Mouse (Mus musculus): ENCODE data around the gene Csf3r. TPM values are rescaled to one million over a fixed set of nuclear protein-coding genes. Genes with fewer than 3 reads are reported as not detected.

Csf3r gene
- polyA plus RNA-seq, 1 experiment = 2.2 TPM

- no peaks in the 10 kb centered on the region for H3K27me3 ChIP-seq (replicated peaks; ENCODE audit: control insufficient read depth, insufficient read depth, low read length)
- H3K4me3 ChIP-seq (ENCODE audit: insufficient read depth, low read depth, low read length) = peak overlapping the region; percentile 72
- 11% methylated on average over 19 of the region's 19 CpGs for WGBS
- H3K27ac ChIP-seq (ENCODE audit: insufficient read depth, low read depth, low read length) = no peak overlapping the region
- no peaks in the 10 kb centered on the region for H3K36me3 ChIP-seq (ENCODE audit: control insufficient read depth, insufficient read depth, low read length)
- no peak for DNase-seq
- H3K4me1 ChIP-seq (ENCODE audit: control insufficient read depth, insufficient read depth, low read length) = peaks cover 4% of the 10 kb centered on the region; the same call in 1 of the 2 replicates
- TF ChIP-seq POLR2A (IDR thresholded peaks at IDR 0.05; ENCODE audit: low read depth, low read length) (no peak), CTCF (conservative IDR thresholded peaks at IDR 0.05; ENCODE audit: insufficient read depth, insufficient read length, low read depth, low read length) (no peak)
Measured at GRCm38 (mm10) chr4:126057207-126058133, 33.1 kb downstream of the Csf3r start.

- H3K27me3 ChIP-seq (replicated peaks; ENCODE audit: control insufficient read depth, insufficient read depth, low read length) = no peaks in the 10 kb centered on the region
- H3K27ac ChIP-seq (ENCODE audit: insufficient read depth, low read depth, low read length) = no peak within 1 kb of the TSS
- H3K36me3 ChIP-seq (ENCODE audit: control insufficient read depth, insufficient read depth, low read length) = no peaks in the 10 kb centered on the region
- peaks cover 4% of the 10 kb centered on the region; the same call in 1 of the 2 replicates for H3K4me1 ChIP-seq (ENCODE audit: control insufficient read depth, insufficient read depth, low read length)
- TF ChIP-seq CTCF (conservative IDR thresholded peaks at IDR 0.05; ENCODE audit: insufficient read depth, insufficient read length, low read depth, low read length) = no peak
- TF ChIP-seq POLR2A (IDR thresholded peaks at IDR 0.05; ENCODE audit: low read depth, low read length) = no peak
- peak; percentile 96 for DNase-seq
- H3K4me3 ChIP-seq (ENCODE audit: insufficient read depth, low read depth, low read length) = peak within 1 kb of the TSS; percentile 72
- under 1% methylated on average over 57 of the region's 57 CpGs for WGBS
Measured at GRCm38 (mm10) chr4:126058134-126058996, 34.0 kb downstream of the Csf3r start, which contains the start of gene Oscp1. Gene Oscp1 (plus strand): TSS chr4:126058565.

DNA sequence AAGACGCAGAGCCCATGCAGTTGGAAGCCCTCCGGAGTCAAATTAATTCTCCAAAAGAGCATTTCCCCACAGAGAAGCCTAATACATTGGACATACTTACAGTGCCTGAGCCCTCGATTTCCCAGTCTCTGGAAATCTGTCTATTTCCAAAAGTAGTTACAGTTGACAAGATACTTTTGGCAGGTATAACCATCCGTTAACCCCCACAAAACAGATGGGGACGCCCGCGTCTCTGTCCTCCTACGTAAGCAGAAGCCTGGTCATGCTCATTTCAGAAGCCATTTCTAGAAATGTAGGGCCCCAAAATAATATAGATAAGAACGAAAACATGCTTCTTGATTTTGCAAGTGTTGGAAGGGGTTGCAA, 34.6 kb downstream of the Csf3r start:
- Histone ChIP-seq H3K4me3 (ENCODE audit: insufficient read depth, low read depth, low read length) (peak overlapping the region; percentile 72), H3K27ac (ENCODE audit: insufficient read depth, low read depth, low read length) (no peak overlapping the region), H3K36me3 (ENCODE audit: control insufficient read depth, insufficient read depth, low read length) (no peaks in the 10 kb centered on the region), H3K27me3 (replicated peaks; ENCODE audit: control insufficient read depth, insufficient read depth, low read length) (no peaks in the 10 kb centered on the region), H3K4me1 (ENCODE audit: control insufficient read depth, insufficient read depth, low read length) (peaks cover 4% of the 10 kb centered on the region; the same call in 1 of the 2 replicates)
- DNase-seq = no peak
- 32% methylated on average over 9 of the region's 9 CpGs for WGBS
- TF ChIP-seq POLR2A (IDR thresholded peaks at IDR 0.05; ENCODE audit: low read depth, low read length) (no peak), CTCF (conservative IDR thresholded peaks at IDR 0.05; ENCODE audit: insufficient read depth, insufficient read length, low read depth, low read length) (no peak)

DNA sequence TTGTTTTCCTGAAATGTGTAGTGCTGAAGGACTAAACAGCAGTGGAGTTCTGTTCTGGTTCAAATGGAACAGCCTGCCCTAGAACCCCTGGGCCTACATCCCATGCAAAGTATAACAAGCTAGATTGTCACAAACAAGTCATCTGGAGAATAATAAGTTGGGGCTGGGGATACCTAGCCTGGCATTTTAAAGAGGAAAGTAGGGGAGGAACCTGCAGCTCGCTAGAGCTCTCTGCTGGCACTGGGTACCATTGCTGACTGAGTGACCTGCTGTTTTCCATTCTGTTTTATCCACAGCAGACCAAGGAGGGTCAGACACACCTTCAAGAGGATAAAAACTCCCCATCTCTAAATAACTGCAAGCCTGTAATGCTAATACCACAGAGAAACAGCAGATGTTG, 38.5 kb downstream of the Csf3r start:
- no peak for TF ChIP-seq CTCF (conservative IDR thresholded peaks at IDR 0.05; ENCODE audit: insufficient read depth, insufficient read length, low read depth, low read length)
- TF ChIP-seq POLR2A (IDR thresholded peaks at IDR 0.05; ENCODE audit: low read depth, low read length) = no peak
- no peak for DNase-seq
- WGBS = 83% methylated on average over 1 of the region's 1 CpGs
- Histone ChIP-seq H3K36me3 (ENCODE audit: control insufficient read depth, insufficient read depth, low read length) (no peaks in the 10 kb centered on the region), H3K4me3 (ENCODE audit: insufficient read depth, low read depth, low read length) (no peak overlapping the region), H3K27me3 (replicated peaks; ENCODE audit: control insufficient read depth, insufficient read depth, low read length) (no peaks in the 10 kb centered on the region), H3K4me1 (ENCODE audit: control insufficient read depth, insufficient read depth, low read length) (peaks cover 3% of the 10 kb centered on the region; the same call in 1 of the 2 replicates), H3K27ac (ENCODE audit: insufficient read depth, low read depth, low read length) (no peak overlapping the region)

- 91% methylated on average over 7 of the region's 7 CpGs for WGBS
- Histone ChIP-seq H3K36me3 (ENCODE audit: control insufficient read depth, insufficient read depth, low read length) (no peaks in the 10 kb centered on the region), H3K27me3 (replicated peaks; ENCODE audit: control insufficient read depth, insufficient read depth, low read length) (no peaks in the 10 kb centered on the region), H3K4me1 (ENCODE audit: control insufficient read depth, insufficient read depth, low read length) (no peaks in the 10 kb centered on the region), H3K4me3 (ENCODE audit: insufficient read depth, low read depth, low read length) (no peak overlapping the region), H3K27ac (ENCODE audit: insufficient read depth, low read depth, low read length) (no peak overlapping the region)
- no peak for DNase-seq
- TF ChIP-seq POLR2A (IDR thresholded peaks at IDR 0.05; ENCODE audit: low read depth, low read length) = no peak
- no peak for TF ChIP-seq CTCF (conservative IDR thresholded peaks at IDR 0.05; ENCODE audit: insufficient read depth, insufficient read length, low read depth, low read length)
Measured at GRCm38 (mm10) chr4:126065241-126065640, 40.9 kb downstream of the Csf3r start.

- no peaks in the 10 kb centered on the region for H3K4me1 ChIP-seq (ENCODE audit: control insufficient read depth, insufficient read depth, low read length)
- H3K4me3 ChIP-seq (ENCODE audit: insufficient read depth, low read depth, low read length) = no peak overlapping the region
- 62% methylated on average over 15 of the region's 15 CpGs for WGBS
- no peaks in the 10 kb centered on the region for H3K27me3 ChIP-seq (replicated peaks; ENCODE audit: control insufficient read depth, insufficient read depth, low read length)
- H3K36me3 ChIP-seq (ENCODE audit: control insufficient read depth, insufficient read depth, low read length) = no peaks in the 10 kb centered on the region
- no peak for TF ChIP-seq POLR2A (IDR thresholded peaks at IDR 0.05; ENCODE audit: low read depth, low read length)
- no peak for TF ChIP-seq CTCF (conservative IDR thresholded peaks at IDR 0.05; ENCODE audit: insufficient read depth, insufficient read length, low read depth, low read length)
- H3K27ac ChIP-seq (ENCODE audit: insufficient read depth, low read depth, low read length) = no peak overlapping the region
- no peak for DNase-seq
Measured at GRCm38 (mm10) chr4:126067401-126068077, 43.2 kb downstream of the Csf3r start.

Measured in kidney, adult 2 months (tissue).